Mouse (Mus musculus): ENCODE measurements around the gene Mapk10. TPM values are rescaled to one million over a fixed set of nuclear protein-coding genes. Genes with fewer than 3 reads are reported as not detected.

Mapk10 gene
- polyA plus RNA-seq, 1 experiment from 2014 or later = 1.8 TPM

- no peak overlapping the region for H3K4me3 ChIP-seq (replicated peaks)
- 0 out of 2 replicates have a peak, but pooled peaks cover 5% of the 10 kb centered on the region for H3K4me1 ChIP-seq
- H3K9me3 ChIP-seq (replicated peaks) = no peaks in the 10 kb centered on the region
- no peaks in the 10 kb centered on the region for H3K36me3 ChIP-seq
- no peak for ATAC-seq (replicated peaks; ENCODE audit: low FRiP score)
- 61% methylated on average over 3 of the region's 3 CpGs for WGBS
- H3K9ac ChIP-seq = no peak overlapping the region
- H3K4me2 ChIP-seq = no peak overlapping the region
- H3K27ac ChIP-seq = no peak overlapping the region
- no peaks in the 10 kb centered on the region for H3K27me3 ChIP-seq
These were observed 49.6 kb downstream of the Mapk10 start for GRCm38 (mm10) chr5:103161574-103161973.

- no peaks in the 10 kb centered on the region for H3K9me3 ChIP-seq (replicated peaks)
- no peaks in the 10 kb centered on the region for H3K27me3 ChIP-seq
- H3K4me3 ChIP-seq (replicated peaks) = no peak overlapping the region
- H3K27ac ChIP-seq = no peak overlapping the region
- ATAC-seq (replicated peaks; ENCODE audit: low FRiP score) = no peak
- no peaks in the 10 kb centered on the region for H3K36me3 ChIP-seq
- 0 out of 2 replicates have a peak, but pooled peaks cover 5% of the 10 kb centered on the region for H3K4me1 ChIP-seq
- H3K9ac ChIP-seq = no peak overlapping the region
- WGBS = 62% methylated on average over 1 of the region's 1 CpGs
- H3K4me2 ChIP-seq = no peak overlapping the region
These were observed 50.0 kb downstream of the Mapk10 start for GRCm38 (mm10) chr5:103161196-103161540.

GRCm38 (mm10) chr5:103160314-103161195 lies 50.6 kb downstream of the Mapk10 start:
- Histone ChIP-seq H3K4me1 (0 out of 2 replicates have a peak, but pooled peaks cover 5% of the 10 kb centered on the region), H3K4me2 (no peak overlapping the region), H3K36me3 (no peaks in the 10 kb centered on the region), H3K27me3 (no peaks in the 10 kb centered on the region), H3K9me3 (replicated peaks) (no peaks in the 10 kb centered on the region), H3K4me3 (replicated peaks) (no peak overlapping the region), H3K27ac (no peak overlapping the region), H3K9ac (no peak overlapping the region)
- no peak for ATAC-seq (replicated peaks; ENCODE audit: low FRiP score)
- WGBS = 61% methylated on average over 8 of the region's 8 CpGs

- H3K9me3 ChIP-seq (replicated peaks) = no peaks in the 10 kb centered on the region
- no peak overlapping the region for H3K4me2 ChIP-seq
- H3K27ac ChIP-seq = no peak overlapping the region
- no peaks in the 10 kb centered on the region for H3K4me1 ChIP-seq
- H3K4me3 ChIP-seq (replicated peaks) = no peak overlapping the region
- ATAC-seq (replicated peaks; ENCODE audit: low FRiP score) = no peak
- WGBS = 79% methylated on average over 5 of the region's 5 CpGs
- no peak overlapping the region for H3K9ac ChIP-seq
- no peaks in the 10 kb centered on the region for H3K36me3 ChIP-seq
- H3K27me3 ChIP-seq = no peaks in the 10 kb centered on the region
These were observed 70.2 kb downstream of the Mapk10 start for GRCm38 (mm10) chr5:103140935-103141334.

GRCm38 (mm10) chr5:103134839-103135238 lies 76.3 kb downstream of the Mapk10 start:
- ATAC-seq (replicated peaks; ENCODE audit: low FRiP score) = no peak
- 70% methylated on average over 9 of the region's 9 CpGs for WGBS
- no peaks in the 10 kb centered on the region for H3K4me1 ChIP-seq
- H3K27me3 ChIP-seq = no peaks in the 10 kb centered on the region
- no peak overlapping the region for H3K4me2 ChIP-seq
- no peak overlapping the region for H3K27ac ChIP-seq
- no peak overlapping the region for H3K9ac ChIP-seq
- H3K9me3 ChIP-seq (replicated peaks) = no peaks in the 10 kb centered on the region
- H3K36me3 ChIP-seq = no peaks in the 10 kb centered on the region
- H3K4me3 ChIP-seq (replicated peaks) = no peak overlapping the region

- H3K27ac ChIP-seq = no peak overlapping the region
- no peaks in the 10 kb centered on the region for H3K9me3 ChIP-seq (replicated peaks)
- no peak overlapping the region for H3K4me2 ChIP-seq
- H3K9ac ChIP-seq = no peak overlapping the region
- H3K27me3 ChIP-seq = no peaks in the 10 kb centered on the region
- WGBS = 53% methylated on average over 9 of the region's 9 CpGs
- H3K4me3 ChIP-seq (replicated peaks) = no peak overlapping the region
- no peak for ATAC-seq (replicated peaks; ENCODE audit: low FRiP score)
- H3K36me3 ChIP-seq = no peaks in the 10 kb centered on the region
- no peaks in the 10 kb centered on the region for H3K4me1 ChIP-seq
These were observed 77.5 kb downstream of the Mapk10 start for GRCm38 (mm10) chr5:103133626-103134025.

GRCm38 (mm10) chr5:103132814-103133213 lies 78.3 kb downstream of the Mapk10 start:
- H3K4me2 ChIP-seq = no peak overlapping the region
- no peaks in the 10 kb centered on the region for H3K27me3 ChIP-seq
- no peaks in the 10 kb centered on the region for H3K4me1 ChIP-seq
- H3K36me3 ChIP-seq = no peaks in the 10 kb centered on the region
- WGBS = 78% methylated on average over 6 of the region's 6 CpGs
- H3K9ac ChIP-seq = no peak overlapping the region
- ATAC-seq (replicated peaks; ENCODE audit: low FRiP score) = no peak
- no peaks in the 10 kb centered on the region for H3K9me3 ChIP-seq (replicated peaks)
- H3K4me3 ChIP-seq (replicated peaks) = no peak overlapping the region
- no peak overlapping the region for H3K27ac ChIP-seq

GRCm38 (mm10) chr5:103119618-103120017 lies 91.5 kb downstream of the Mapk10 start:
- Histone ChIP-seq H3K4me2 (no peak overlapping the region), H3K4me1 (no peaks in the 10 kb centered on the region), H3K9ac (no peak overlapping the region), H3K36me3 (no peaks in the 10 kb centered on the region), H3K9me3 (replicated peaks) (no peaks in the 10 kb centered on the region), H3K4me3 (replicated peaks) (no peak overlapping the region), H3K27ac (no peak overlapping the region), H3K27me3 (no peaks in the 10 kb centered on the region)
- WGBS = 81% methylated on average over 3 of the region's 3 CpGs
- no peak for ATAC-seq (replicated peaks; ENCODE audit: low FRiP score)

GRCm38 (mm10) chr5:103115571-103115970 lies 95.6 kb downstream of the Mapk10 start:
- Histone ChIP-seq H3K4me1 (no peaks in the 10 kb centered on the region), H3K27me3 (no peaks in the 10 kb centered on the region), H3K27ac (no peak overlapping the region), H3K36me3 (no peaks in the 10 kb centered on the region), H3K9me3 (replicated peaks) (no peaks in the 10 kb centered on the region), H3K4me3 (replicated peaks) (no peak overlapping the region), H3K9ac (no peak overlapping the region), H3K4me2 (no peak overlapping the region)
- ATAC-seq (replicated peaks; ENCODE audit: low FRiP score) = no peak
- WGBS = 87% methylated on average over 7 of the region's 7 CpGs

- Histone ChIP-seq H3K4me1 (0 out of 2 replicates have a peak, but pooled peaks cover 3% of the 10 kb centered on the region), H3K27me3 (no peaks in the 10 kb centered on the region), H3K4me2 (no peak overlapping the region), H3K9me3 (replicated peaks) (no peaks in the 10 kb centered on the region), H3K36me3 (no peaks in the 10 kb centered on the region), H3K27ac (no peak overlapping the region), H3K4me3 (replicated peaks) (no peak overlapping the region), H3K9ac (no peak overlapping the region)
- 88% methylated on average over 7 of the region's 7 CpGs for WGBS
- ATAC-seq (replicated peaks; ENCODE audit: low FRiP score) = no peak
These were observed 98.7 kb downstream of the Mapk10 start for GRCm38 (mm10) chr5:103112471-103112870.

- no peaks in the 10 kb centered on the region for H3K27me3 ChIP-seq
- H3K4me1 ChIP-seq = 0 out of 2 replicates have a peak, but pooled peaks cover 3% of the 10 kb centered on the region
- no peaks in the 10 kb centered on the region for H3K9me3 ChIP-seq (replicated peaks)
- H3K4me2 ChIP-seq = no peak overlapping the region
- H3K9ac ChIP-seq = no peak overlapping the region
- no peaks in the 10 kb centered on the region for H3K36me3 ChIP-seq
- 0 out of 2 replicates have a peak overlapping the region, but pooled peaks have one; percentile 9 for H3K27ac ChIP-seq
- 23% methylated on average over 1 of the region's 1 CpGs for WGBS
- ATAC-seq (replicated peaks; ENCODE audit: low FRiP score) = peak; percentile 84
- no peak overlapping the region for H3K4me3 ChIP-seq (replicated peaks)
These were observed 101.7 kb downstream of the Mapk10 start for GRCm38 (mm10) chr5:103109409-103109808.

GRCm38 (mm10) chr5:103105441-103106414 lies 105.4 kb downstream of the Mapk10 start:
- H3K4me1 ChIP-seq = 0 out of 2 replicates have a peak, but pooled peaks cover 3% of the 10 kb centered on the region
- no peak overlapping the region for H3K9ac ChIP-seq
- no peaks in the 10 kb centered on the region for H3K36me3 ChIP-seq
- WGBS = 84% methylated on average over 10 of the region's 10 CpGs
- H3K27ac ChIP-seq = no peak overlapping the region
- H3K4me2 ChIP-seq = no peak overlapping the region
- ATAC-seq (replicated peaks; ENCODE audit: low FRiP score) = no peak
- H3K4me3 ChIP-seq (replicated peaks) = no peak overlapping the region
- no peaks in the 10 kb centered on the region for H3K9me3 ChIP-seq (replicated peaks)
- no peaks in the 10 kb centered on the region for H3K27me3 ChIP-seq

Measured in kidney, embryonic 15.5 days (tissue).